Mouse (Mus musculus) midbrain, embryonic 11.5 days (tissue): ENCODE data around the gene Rmnd5a. TPM values are rescaled to one million over a fixed set of nuclear protein-coding genes. Genes with fewer than 3 reads are reported as not detected.

ENCODE experiments used
- ATAC-seq: fragments of 200-750 bp; cut with Nextera tagmentation; 2 replicates; pipeline ENCODE4 v1.8.0; 2017; ENCODE audit warnings: moderate TSS enrichment, moderate library complexity; ENCODE audit not compliant: low FRiP score
- DNase-seq: peaks from one replicate; pipeline ENCODE4 v3.0.0; 2015; ENCODE audit warnings: low spot score; ENCODE audit errors: missing footprints
- H3K27ac ChIP-seq: fragments of 300-500 bp; sonication (generic); 2 replicates; pipeline ENCODE4 v1.5.1; 2014; ENCODE audit warnings: low read depth, low read length
- H3K27me3 ChIP-seq: fragments of 300-500 bp; sonication (generic); 2 replicates; pipeline ENCODE4 v1.6.1; 2014; ENCODE audit warnings: mild to moderate bottlenecking, low read length, moderate library complexity, mixed read lengths; ENCODE audit not compliant: control insufficient read depth, insufficient read depth
- H3K36me3 ChIP-seq: fragments of 300-500 bp; sonication (generic); 2 replicates; pipeline ENCODE4 v1.6.1; 2014; ENCODE audit warnings: mild to moderate bottlenecking, low read length, moderate library complexity, mixed read lengths; ENCODE audit not compliant: control insufficient read depth, insufficient read depth
- H3K4me1 ChIP-seq: fragments of 300-500 bp; sonication (generic); 2 replicates; pipeline ENCODE4 v1.6.1; 2014; ENCODE audit warnings: low read length; ENCODE audit not compliant: control insufficient read depth, insufficient read depth
- H3K4me2 ChIP-seq: fragments of 300-500 bp; sonication (generic); 2 replicates; pipeline ENCODE4 v1.6.1; 2014; ENCODE audit warnings: mild to moderate bottlenecking, moderate library complexity
- H3K4me3 ChIP-seq: fragments of 300-500 bp; sonication (generic); 2 replicates; pipeline ENCODE4 v1.5.1; 2014; ENCODE audit warnings: low read depth, low read length
- H3K9ac ChIP-seq: fragments of 300-500 bp; sonication (generic); 2 replicates; pipeline ENCODE4 v1.6.1; 2014; ENCODE audit warnings: low read length
- H3K9me3 ChIP-seq: fragments of 300-500 bp; sonication (generic); 2 replicates; pipeline ENCODE4 v1.6.1; 2016; ENCODE audit warnings: low read length; ENCODE audit not compliant: control insufficient read depth
- WGBS: fragments of 180-500 bp; shearing (Covaris S2); extraction: QIAGEN DNeasy Blood & Tissue Kit; methylation state at CpG from one replicate; pipeline ENCODE4 v1.1.7; 2014; 5-methylcytosine and 5-hydroxymethylcytosine counted together
- polyA plus RNA-seq: library from polyadenylated mRNA; unstranded; fragments of >200 nt; fragmentation: Nextera tagmentation; extraction: Ambion mirVana; gene quantifications from 2 replicates; pipeline ENCODE4 v1.2.1, GENCODE M21; 2014

Rmnd5a gene
- polyA plus RNA-seq, 1 experiment from 2014 or later: 8.6 TPM

GRCm38 (mm10) chr6:71351201-71351600 is 89.2 kb downstream of the Rmnd5a start:
- H3K9me3 ChIP-seq: no peaks in the 10 kb centered on the region
- H3K4me1 ChIP-seq: no peaks in the 10 kb centered on the region
- H3K36me3 ChIP-seq: no peaks in the 10 kb centered on the region
- WGBS: 93% methylated on average over 3 of the region's 3 CpGs
- ATAC-seq (no peak), DNase-seq (no peak)
- no peak overlapping the region for H3K4me3 ChIP-seq
- no peak overlapping the region for H3K4me2 ChIP-seq
- H3K27ac ChIP-seq: no peak overlapping the region
- H3K27me3 ChIP-seq: no peaks in the 10 kb centered on the region
- H3K9ac ChIP-seq: no peak overlapping the region

GRCm38 (mm10) chr6:71348006-71348405 is 92.4 kb downstream of the Rmnd5a start:
- no peak overlapping the region for H3K9ac ChIP-seq
- ATAC-seq (no peak), DNase-seq (no peak)
- H3K36me3 ChIP-seq: no peaks in the 10 kb centered on the region
- no peak overlapping the region for H3K4me2 ChIP-seq
- no peak overlapping the region for H3K4me3 ChIP-seq
- H3K27me3 ChIP-seq: no peaks in the 10 kb centered on the region
- WGBS: 93% methylated on average over 9 of the region's 9 CpGs
- no peaks in the 10 kb centered on the region for H3K4me1 ChIP-seq
- H3K27ac ChIP-seq: no peak overlapping the region
- no peaks in the 10 kb centered on the region for H3K9me3 ChIP-seq

- no peak for ATAC-seq
- no peak overlapping the region for H3K4me2 ChIP-seq
- no peak overlapping the region for H3K4me3 ChIP-seq
- DNase-seq: no peak
- H3K27me3 ChIP-seq: no peaks in the 10 kb centered on the region
- H3K36me3 ChIP-seq: no peaks in the 10 kb centered on the region
- no peak overlapping the region for H3K27ac ChIP-seq
- no peak overlapping the region for H3K9ac ChIP-seq
- no peaks in the 10 kb centered on the region for H3K4me1 ChIP-seq
- WGBS: 89% methylated on average over 9 of the region's 9 CpGs
- no peaks in the 10 kb centered on the region for H3K9me3 ChIP-seq
Observed at GRCm38 (mm10) chr6:71341179-71341578, 99.3 kb downstream of the Rmnd5a start.

GRCm38 (mm10) chr6:71339351-71339750 is 101.1 kb downstream of the Rmnd5a start:
- Histone ChIP-seq H3K4me3 (no peak overlapping the region), H3K4me2 (no peak overlapping the region), H3K4me1 (no peaks in the 10 kb centered on the region), H3K9me3 (no peaks in the 10 kb centered on the region), H3K9ac (no peak overlapping the region), H3K27me3 (no peaks in the 10 kb centered on the region), H3K27ac (no peak overlapping the region), H3K36me3 (no peaks in the 10 kb centered on the region)
- no peak for DNase-seq
- no peak for ATAC-seq
- 88% methylated on average over 4 of the region's 4 CpGs for WGBS

GRCm38 (mm10) chr6:71338941-71339340 is 101.5 kb downstream of the Rmnd5a start:
- H3K27me3 ChIP-seq: no peaks in the 10 kb centered on the region
- no peak overlapping the region for H3K4me2 ChIP-seq
- DNase-seq (no peak), ATAC-seq (no peak)
- 82% methylated on average over 3 of the region's 3 CpGs for WGBS
- H3K9ac ChIP-seq: no peak overlapping the region
- no peaks in the 10 kb centered on the region for H3K36me3 ChIP-seq
- no peaks in the 10 kb centered on the region for H3K9me3 ChIP-seq
- no peak overlapping the region for H3K27ac ChIP-seq
- H3K4me3 ChIP-seq: no peak overlapping the region
- no peaks in the 10 kb centered on the region for H3K4me1 ChIP-seq

Other genes with a start within 250 kb of the Rmnd5a start
- gene Fabp1, start 240.8 kb downstream of the Rmnd5a start, polyA plus RNA-seq: not detected in 2 replicates
- 36.1 and 40.2 TPM in 2 replicates for gene Krcc1, start 169.0 kb downstream of the Rmnd5a start, polyA plus RNA-seq
- gene Smyd1, start 118.4 kb downstream of the Rmnd5a start, polyA plus RNA-seq: 0.12 and 0.15 TPM in 2 replicates
- not detected in 2 replicates for gene Cd8b1, start 117.8 kb downstream of the Rmnd5a start, polyA plus RNA-seq
- not detected in 2 replicates for gene Cd8a, start 67.2 kb downstream of the Rmnd5a start, polyA plus RNA-seq
- 16.4 and 19.3 TPM in 2 replicates for gene Rnf103, start 53.3 kb upstream of the Rmnd5a start, polyA plus RNA-seq
- gene Chmp3, start 103.2 kb upstream of the Rmnd5a start, polyA plus RNA-seq: 48.2 and 54.9 TPM in 2 replicates
- gene Kdm3a, start 192.4 kb upstream of the Rmnd5a start, polyA plus RNA-seq: 59.1 and 69.2 TPM in 2 replicates